Mouse (Mus musculus): Measurements from ENCODE around the gene Csf3r.
A peak's percentile ranks its signal among the peaks of the same experiment; 100 is the strongest.

GRCm38 (mm10) chr4:126085996-126086576 is 61.7 kb downstream of the Csf3r start:
- TF ChIP-seq POLR2A (IDR thresholded peaks at IDR 0.05; ENCODE audit: low read depth, low read length) (no peak; the same call in 1 of the 2 replicates), CTCF (IDR thresholded peaks at IDR 0.05; ENCODE audit: extremely low read depth, insufficient read length, insufficient replicate concordance, low read depth, low read length) (peak; percentile 89)
